Comparison of ENCODE assay signal across 17 mouse cellular contexts in genomic region chr7:82567811-82568210, GRCm38 (mm10).
"Had no signal": no experiment of that assay in that cellular context is flagged by ENCODE, and none has a peak within 500 bp of the region (broad histone marks: within the 10 kb centered on the region; RNA-seq: fewer than 3 reads in every experiment).

No protein-coding gene starts in this region.

- DNase-seq: cerebellum, adult 2 months; cerebellum, adult 8-10 months; cerebellum, adult 9-10 months; cerebellum, adult 9-11 months; cerebellum, postnatal 10 days; cerebellum, postnatal 14 days; cerebellum, postnatal 25 days; cerebellum, postnatal 36 days; embryo, embryonic 11 days; forebrain, postnatal 0 days; gastrocnemius, adult 2 months; gastrocnemius, postnatal 10 days; gastrocnemius, postnatal 14 days; gastrocnemius, postnatal 25 days; gastrocnemius, postnatal 36 days; heart, adult 18-20 months; heart, adult 2 months had no signal
